Mouse (Mus musculus) embryonic fibroblast, embryonic 13.5 days (primary cell): ENCODE data around the gene Prtg. TPM values are rescaled to one million over a fixed set of nuclear protein-coding genes. Genes with fewer than 3 reads are reported as not detected.

ENCODE experiments used
- H3K27ac ChIP-seq: 2 replicates; pipeline ENCODE4 v1.5.1; 2012; ENCODE audit warnings: low read length, control low read depth, inconsistent platforms; ENCODE audit not compliant: insufficient read depth
- H3K4me1 ChIP-seq: 2 replicates; pipeline ENCODE4 v1.6.1; 2011; ENCODE audit warnings: low read length; ENCODE audit not compliant: control insufficient read depth, insufficient read depth
- H3K4me3 ChIP-seq: 2 replicates; pipeline ENCODE4 v1.5.1; 2011; ENCODE audit warnings: mild to moderate bottlenecking, control low read depth, low read length; ENCODE audit not compliant: insufficient read depth
- CTCF ChIP-seq: IDR thresholded peaks from 2 replicates; pipeline ENCODE4 v1.5.1; 2011; ENCODE audit warnings: mild to moderate bottlenecking, control low read depth, low read length, moderate library complexity, borderline replicate concordance; ENCODE audit not compliant: insufficient read depth
- POLR2A ChIP-seq: IDR thresholded peaks from 2 replicates; pipeline ENCODE4 v1.6.1; 2011; ENCODE audit warnings: low read depth, mild to moderate bottlenecking, control low read depth, low read length, moderate library complexity
- polyA plus RNA-seq: library from polyadenylated mRNA; stranded (reverse); fragments of >200 nt; gene quantifications from 2 replicates; pipeline ENCODE4 v1.2.4, GENCODE M21; 2011; ENCODE audit warnings: low read depth; ENCODE audit not compliant: missing spikeins, insufficient read length

Prtg gene
- polyA plus RNA-seq, 1 experiment: 0.32 TPM

DNA sequence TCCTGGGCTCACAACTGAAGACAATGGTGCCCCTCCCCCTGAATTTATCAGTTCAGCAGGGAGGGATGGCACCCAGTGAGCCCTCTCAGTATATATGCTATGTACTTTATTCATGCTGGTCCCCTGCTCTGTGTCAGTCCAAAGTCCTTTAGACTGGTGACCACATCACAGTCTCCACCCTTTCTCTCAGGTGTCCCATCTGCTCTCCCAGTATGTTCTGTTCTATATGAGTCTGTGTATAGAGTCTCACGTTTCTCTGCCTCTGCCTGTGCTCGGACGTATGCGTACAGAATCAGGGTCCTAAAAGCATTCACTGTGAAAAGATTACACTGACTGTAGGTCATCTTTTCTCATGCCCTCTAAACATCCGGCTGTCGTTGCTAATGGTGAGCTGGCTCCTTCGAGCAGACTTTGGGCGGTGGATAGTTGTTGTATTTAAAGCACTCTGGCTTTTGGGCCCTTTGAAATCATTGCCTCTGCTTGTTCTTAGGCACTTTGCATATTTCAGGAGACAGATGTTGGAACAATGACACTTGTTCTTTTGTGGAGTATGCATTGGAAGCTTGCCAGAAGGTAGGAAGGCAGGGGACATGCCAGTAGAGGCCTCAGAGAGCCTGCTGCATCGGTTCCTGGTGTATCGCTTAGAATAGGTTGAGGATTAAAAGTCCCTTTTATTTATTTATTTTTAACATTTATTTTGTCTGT lies 27.5 kb downstream of the Prtg start:
- Histone ChIP-seq H3K4me1 (peaks cover 22% of the 10 kb centered on the region), H3K4me3 (no peak overlapping the region), H3K27ac (no peak overlapping the region)
- TF ChIP-seq POLR2A (no peak), CTCF (no peak)

DNA sequence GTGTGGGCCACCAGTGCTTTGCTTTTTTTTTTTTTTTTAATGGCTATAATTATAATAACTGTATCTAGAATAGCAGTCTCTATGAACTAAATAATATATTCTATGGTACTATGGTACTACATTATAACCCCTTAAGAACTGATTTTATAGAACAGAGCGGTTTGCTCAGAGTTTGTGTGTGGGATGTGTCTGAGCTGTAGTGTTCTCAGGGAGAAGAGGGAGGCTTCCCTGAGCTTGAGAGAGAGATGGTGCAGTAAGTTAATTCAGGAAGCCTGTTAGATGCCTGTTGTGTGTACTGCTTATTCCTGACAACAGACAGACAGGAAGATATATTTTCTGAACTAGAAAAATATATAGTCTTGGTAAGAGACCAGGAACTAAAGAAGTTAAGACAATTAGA lies 28.3 kb downstream of the Prtg start:
- Histone ChIP-seq H3K4me1 (peaks cover 28% of the 10 kb centered on the region), H3K27ac (no peak overlapping the region), H3K4me3 (no peak overlapping the region)
- no peak for TF ChIP-seq CTCF
- TF ChIP-seq POLR2A: no peak

DNA sequence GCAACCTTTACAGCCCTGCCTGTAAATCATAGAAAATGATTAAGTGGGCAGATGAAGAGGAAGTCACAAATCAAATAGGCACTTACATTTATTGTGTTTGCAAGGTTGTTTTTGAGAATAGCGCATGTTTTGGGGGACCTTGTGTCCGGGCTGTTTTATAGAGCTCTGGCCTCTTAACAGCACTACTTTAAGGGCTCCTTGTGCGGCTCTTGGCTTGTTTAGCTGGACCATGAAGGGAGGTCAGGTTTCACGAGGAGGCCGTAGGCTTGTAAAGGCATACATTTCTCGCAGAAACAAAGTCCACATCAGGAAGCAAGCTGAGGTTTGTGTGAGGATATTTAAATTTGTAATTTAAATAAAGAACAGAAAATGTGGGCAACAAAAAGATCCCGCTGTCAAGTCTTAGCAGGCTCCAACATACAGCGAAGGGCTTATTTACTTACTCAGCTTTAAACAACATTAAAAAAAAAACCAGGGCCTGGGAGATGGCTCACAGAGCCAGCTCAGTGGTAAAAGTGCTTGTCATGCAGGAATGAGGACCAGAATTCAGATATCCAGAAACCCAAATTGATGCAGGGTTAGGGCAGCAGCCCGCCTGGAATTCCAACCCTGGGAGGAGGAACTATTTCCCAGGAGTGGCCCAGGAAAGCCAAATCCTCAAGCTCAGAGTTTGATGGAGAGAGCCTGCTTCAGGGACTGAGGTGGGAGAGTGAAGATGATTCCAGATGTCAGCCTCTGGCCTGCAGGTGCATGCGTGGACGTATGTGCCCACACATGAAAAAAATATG lies 30.2 kb downstream of the Prtg start:
- H3K27ac ChIP-seq: peak overlapping the region; percentile 34; the same call in 1 of the 2 replicates
- TF ChIP-seq POLR2A (no peak), CTCF (no peak)
- H3K4me1 ChIP-seq: peaks cover 28% of the 10 kb centered on the region
- no peak overlapping the region for H3K4me3 ChIP-seq

DNA sequence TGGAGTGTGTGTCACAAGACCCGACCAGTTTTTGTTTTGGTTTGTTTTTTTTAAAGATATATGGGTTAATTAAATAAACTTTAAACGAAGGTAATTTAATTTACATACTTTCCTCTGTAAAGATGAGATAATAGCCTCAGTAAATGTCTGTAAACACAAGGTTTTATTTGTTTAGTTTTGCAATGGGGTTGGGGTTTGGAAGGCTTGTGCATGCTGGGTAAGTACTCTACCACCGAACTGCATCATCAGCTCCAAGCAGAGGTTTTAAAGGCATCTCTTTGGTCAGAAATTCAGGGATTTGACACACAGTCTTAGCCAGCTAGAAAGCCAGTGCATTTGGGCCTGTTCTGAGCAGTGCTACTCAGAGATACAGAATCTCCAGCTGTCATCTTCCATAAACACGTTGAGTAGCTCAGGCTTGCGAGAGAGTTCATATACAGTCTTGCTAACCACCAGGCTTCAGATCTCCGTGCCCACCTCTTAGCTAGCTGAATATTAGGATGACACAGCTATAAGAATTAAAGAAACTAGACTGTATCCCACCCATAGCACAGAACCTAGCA lies 31.0 kb downstream of the Prtg start:
- H3K4me3 ChIP-seq: no peak overlapping the region
- peaks cover 28% of the 10 kb centered on the region for H3K4me1 ChIP-seq
- peak overlapping the region; percentile 86 for H3K27ac ChIP-seq
- TF ChIP-seq POLR2A (no peak), CTCF (no peak)

DNA sequence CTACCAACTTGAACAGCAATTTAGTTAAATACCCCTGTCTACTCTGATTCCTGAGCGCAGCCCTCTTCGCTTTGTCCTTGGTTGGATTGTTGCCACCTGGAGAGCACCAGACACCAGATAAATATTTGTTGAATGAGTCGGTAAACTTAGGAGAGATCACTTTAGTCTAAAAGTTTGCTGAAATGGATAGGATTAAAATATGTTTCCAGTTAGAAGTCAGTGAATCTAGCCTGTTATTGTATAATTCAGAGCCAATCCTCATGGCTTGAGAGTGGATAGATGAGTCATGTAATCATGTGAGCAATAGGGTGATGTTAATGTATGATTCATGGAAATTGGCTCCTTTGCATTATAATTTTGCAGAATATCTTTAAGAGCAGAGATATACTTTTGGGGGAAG lies 31.6 kb downstream of the Prtg start:
- TF ChIP-seq CTCF (no peak), POLR2A (no peak)
- no peak overlapping the region for H3K4me3 ChIP-seq
- peaks cover 28% of the 10 kb centered on the region for H3K4me1 ChIP-seq
- peak overlapping the region; percentile 86 for H3K27ac ChIP-seq

DNA sequence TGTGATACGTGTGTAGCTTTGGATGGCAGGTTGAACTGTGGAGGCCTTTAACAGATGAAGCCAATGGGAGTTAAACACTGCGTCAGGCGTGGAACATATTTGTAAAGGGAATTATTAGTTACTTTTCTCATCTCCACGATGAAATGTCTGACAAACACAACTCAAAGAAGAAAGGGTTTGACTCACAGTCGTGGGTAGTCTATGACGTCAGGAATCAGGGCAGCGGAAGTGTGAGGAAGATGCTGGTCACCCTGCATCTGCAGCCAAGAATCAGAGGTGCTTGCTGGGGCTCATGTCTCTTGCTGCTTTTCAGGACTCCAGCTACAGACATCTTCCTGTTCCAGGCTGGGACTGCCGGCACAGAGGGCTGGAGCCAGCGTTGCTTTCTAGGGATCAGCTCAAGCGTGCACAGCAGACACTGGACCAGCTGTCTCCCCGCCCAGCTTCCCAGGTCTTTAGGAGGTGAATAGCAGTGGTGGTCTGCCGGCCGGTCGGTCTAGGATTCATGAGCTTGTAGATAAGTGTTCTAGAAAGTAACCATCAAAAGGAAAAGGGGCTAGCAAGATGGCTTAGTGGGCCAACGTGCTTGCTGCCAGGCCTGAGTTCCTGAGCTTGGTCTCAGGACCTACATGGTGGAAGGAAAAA lies 32.8 kb downstream of the Prtg start:
- H3K4me1 ChIP-seq: peaks cover 23% of the 10 kb centered on the region
- H3K4me3 ChIP-seq: no peak overlapping the region
- H3K27ac ChIP-seq: peak overlapping the region; percentile 44; the same call in 1 of the 2 replicates
- TF ChIP-seq POLR2A: no peak
- no peak for TF ChIP-seq CTCF

DNA sequence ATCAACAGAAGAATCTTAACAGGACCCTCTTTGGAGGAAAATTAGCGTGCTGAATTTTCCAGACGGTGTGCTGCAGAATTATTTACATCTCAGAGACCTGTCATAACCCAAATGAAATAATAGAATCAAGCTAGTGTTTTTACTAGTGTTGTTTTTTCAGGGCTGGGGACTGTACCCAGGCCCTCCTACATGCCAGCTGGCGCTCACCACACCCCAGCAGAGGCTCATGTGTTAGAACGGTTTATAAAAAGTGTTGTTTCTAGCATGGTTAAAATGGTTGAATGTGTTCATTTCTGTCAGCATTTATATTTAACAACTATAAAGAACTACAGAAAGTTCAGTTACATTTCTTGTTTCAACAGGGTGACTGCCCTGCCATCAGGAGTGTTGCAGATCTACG lies 37.8 kb downstream of the Prtg start:
- TF ChIP-seq CTCF (no peak), POLR2A (no peak)
- no peak overlapping the region for H3K27ac ChIP-seq
- no peak overlapping the region for H3K4me3 ChIP-seq
- peaks cover 5% of the 10 kb centered on the region; the same call in 1 of the 2 replicates for H3K4me1 ChIP-seq

DNA sequence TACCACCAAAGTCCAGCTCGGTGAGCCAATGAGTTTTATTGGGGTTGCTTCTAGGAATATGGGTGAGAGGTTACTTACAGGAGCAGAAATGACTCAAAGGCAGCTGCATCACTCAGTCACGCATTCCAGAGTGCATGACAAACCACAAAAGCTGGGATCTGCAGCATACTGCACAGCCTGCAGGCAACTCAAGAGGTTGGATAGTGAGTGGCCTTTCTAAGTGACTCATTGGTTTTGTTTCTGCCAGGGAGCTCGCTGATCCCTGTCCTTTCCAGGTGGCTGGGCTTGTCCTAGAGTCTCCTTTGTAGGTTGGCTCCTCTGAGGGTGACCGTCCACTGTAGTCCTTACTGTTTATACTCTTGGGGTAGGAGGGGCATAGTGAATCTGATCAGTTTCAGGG lies 39.5 kb downstream of the Prtg start:
- H3K4me1 ChIP-seq: peaks cover 2% of the 10 kb centered on the region; the same call in 1 of the 2 replicates
- no peak for TF ChIP-seq CTCF
- no peak for TF ChIP-seq POLR2A
- H3K4me3 ChIP-seq: no peak overlapping the region
- peak overlapping the region; percentile 51; the same call in 1 of the 2 replicates for H3K27ac ChIP-seq

DNA sequence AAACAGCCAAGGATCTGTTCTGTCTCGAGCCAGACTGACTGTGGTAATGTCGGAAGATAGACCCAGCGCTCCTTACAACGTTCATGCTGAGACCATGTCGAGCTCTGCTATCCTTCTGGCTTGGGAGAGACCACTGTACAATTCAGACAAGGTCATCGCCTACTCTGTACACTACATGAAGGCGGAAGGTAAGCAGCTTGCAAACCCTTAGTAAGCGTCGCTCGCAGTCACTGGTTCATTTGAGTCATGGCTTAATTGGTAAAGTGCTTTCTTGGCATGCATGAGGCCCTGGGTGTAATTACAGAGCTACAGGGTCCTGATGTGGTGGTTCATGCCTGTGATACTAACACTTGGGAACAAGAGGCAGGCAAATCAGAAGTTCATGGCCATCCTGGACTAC lies 44.9 kb downstream of the Prtg start:
- Histone ChIP-seq H3K4me3 (no peak overlapping the region), H3K4me1 (no peaks in the 10 kb centered on the region), H3K27ac (no peak overlapping the region)
- TF ChIP-seq POLR2A (no peak), CTCF (no peak)

DNA sequence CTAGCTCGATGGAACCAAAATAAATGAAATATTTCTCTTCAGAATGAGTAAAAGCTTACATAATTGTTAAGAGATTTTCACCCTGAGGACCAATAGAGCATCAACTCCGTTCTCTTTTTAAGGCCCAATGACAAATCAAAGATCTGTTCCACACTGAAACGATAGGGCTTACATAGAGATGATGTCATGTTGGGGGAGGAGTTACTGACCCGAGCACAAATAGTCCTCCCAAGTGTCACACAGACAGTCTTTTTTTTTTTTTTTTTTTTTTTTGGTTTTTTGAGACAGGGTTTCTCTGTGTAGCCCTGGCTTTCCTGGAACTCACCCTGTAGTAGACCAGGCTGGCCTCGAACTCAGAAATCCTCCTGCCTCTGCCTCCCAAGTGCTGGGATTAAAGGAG lies 45.3 kb downstream of the Prtg start:
- no peak overlapping the region for H3K4me3 ChIP-seq
- TF ChIP-seq POLR2A: no peak
- no peak for TF ChIP-seq CTCF

More for the DNA sequence above, 45.3 kb downstream of the Prtg start:
- Histone ChIP-seq H3K4me1 (no peaks in the 10 kb centered on the region), H3K27ac (no peak overlapping the region)
